Mouse (Mus musculus) embryo, embryonic 10 days (tissue): Measurements from ENCODE around the gene Pfkm.

Experiments used
- DNase-seq: peaks from one replicate; pipeline ENCODE4 v3.0.0-alpha.2; 2015; ENCODE audit warnings: low spot score

Gene Pfkm

DNA sequence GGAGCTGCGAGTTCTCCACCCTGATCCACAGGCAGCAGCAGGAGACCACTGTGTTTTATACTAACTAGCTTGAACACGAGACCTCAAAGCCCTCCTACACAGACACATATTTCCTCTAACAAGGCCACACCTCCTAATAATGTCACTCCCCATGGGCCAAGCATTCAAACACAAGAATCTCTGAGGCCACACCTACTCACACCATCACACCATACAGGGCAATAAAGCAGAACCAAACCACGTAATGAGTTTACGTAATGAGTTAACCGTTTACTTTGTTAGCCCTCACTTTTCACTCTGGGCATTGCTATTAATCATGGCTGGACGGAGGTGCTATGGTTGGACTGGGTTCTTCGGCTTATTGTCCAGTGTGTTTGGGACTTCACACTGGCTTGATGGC lies 47.4 kb downstream of the Pfkm start:
- DNase-seq = no peak

DNA sequence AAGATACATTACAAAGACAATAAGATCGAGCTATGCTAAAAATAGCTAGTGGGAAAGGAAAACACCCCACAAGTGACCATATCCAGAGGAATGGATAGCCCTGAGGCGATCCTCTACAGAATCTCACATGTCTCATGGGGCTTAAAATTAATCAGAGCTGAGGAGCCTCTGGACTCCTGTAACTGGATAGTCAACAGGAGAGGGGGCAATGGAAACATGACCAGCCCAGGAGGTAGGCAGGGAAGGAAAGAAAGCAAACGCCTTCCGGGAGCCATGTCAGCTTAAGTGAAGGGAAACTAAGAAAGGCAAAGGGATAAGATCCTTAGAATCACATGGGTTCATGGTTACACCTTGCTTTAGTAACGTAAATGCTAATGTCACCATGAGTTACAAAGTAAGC lies 48.4 kb downstream of the Pfkm start:
- no peak for DNase-seq

DNA sequence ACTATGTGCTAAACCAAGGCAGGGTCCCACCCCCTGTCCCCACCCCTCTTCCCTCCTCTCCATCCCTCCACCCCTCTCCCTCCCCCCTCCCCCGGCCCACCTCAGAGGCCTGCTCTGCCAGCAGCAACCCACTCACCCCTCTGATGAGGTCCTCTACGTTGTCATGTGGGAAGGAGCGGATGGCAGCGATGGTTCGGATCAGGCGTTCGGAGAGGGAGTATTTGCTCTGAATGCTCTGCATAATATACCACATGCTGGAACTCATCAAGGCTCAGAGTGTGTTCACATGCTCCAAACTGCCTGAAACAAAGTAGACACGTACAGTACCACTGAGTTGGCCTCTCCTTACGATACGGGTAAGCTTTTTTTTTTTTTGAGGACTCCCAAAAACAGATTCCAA lies 50.1 kb downstream of the Pfkm start:
- no peak for DNase-seq

DNA sequence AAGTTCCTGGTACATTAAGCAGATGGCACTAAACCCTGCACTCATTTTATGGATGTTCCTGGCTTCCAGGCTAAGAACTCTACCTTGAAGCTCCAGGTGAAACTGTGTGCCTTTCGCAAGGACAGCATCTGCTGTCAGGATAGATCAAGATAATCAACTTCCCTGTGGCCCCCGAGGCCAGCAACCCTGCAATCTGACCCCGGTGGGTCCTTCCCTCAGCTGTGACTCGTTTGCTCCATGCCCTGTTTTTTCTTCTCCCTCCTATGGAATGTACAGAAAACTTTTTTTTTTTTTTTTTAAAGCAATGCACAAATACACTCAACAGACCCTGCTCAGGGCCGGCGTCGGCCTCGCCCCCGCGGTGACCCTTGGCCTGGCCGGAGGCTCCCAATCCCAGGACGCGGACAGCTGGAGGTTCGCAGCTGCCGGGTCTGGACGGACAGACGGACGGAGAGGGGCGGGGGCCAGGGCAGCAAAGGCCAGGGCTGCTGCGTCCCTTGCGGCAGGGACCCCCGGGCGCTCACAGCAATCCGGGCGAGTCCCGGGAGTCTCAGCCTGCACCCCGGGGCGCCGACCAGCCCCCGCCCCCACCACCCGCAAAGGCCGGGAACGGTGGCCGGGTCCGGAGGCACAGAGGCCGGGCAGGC lies 52.6 kb downstream of the Pfkm start:
- DNase-seq = peak; percentile 61

DNA sequence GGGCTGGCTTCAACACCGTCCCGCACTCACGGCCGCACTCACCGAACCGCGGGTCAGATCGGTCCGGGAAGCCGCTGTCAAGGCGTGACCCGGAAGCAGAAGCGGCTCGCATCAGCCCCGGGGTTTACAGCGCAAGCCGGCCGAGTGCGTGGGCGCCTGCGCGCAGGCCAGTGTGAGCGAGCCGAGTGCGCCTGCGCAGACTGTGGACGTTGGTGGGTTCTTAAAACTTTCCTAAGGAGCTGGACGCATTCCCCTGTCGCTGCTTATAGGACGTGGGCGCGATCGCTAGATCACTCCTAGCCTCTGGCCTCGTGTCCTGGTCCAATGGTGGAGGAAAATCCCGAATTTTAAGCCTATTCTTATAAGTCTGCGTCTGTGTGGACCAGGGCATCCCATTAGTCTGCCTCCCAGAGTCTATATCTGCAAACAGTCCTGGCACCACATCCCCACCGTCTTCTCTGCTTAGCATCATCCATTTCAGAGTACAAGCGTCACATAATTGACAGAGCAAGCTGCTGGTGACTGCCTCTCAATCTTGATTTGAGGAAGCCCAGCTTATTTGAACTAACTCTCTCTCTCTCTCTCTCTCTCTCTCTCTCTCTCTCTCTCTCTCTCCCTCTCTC lies 53.3 kb downstream of the Pfkm start:
- DNase-seq = peak; percentile 98

DNA sequence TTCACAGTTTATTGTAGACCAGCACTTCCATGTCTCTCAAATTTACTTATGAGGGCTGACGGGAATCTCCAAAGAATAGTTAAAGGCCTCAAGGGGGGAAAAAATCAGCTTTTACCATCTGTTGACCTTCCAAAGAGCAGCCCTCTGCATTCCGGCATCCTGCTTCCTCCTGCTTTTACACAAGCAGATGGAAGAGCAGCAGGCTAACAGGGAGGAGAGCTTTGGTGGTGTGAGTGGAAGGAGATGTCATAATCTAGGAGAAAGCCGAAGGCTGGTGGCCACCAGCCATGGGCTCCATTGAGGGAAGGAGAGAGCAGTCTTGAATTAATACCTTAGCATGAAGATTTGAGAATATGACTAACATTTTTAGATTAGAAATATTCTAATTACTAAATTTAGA lies 56.0 kb downstream of the Pfkm start:
- no peak for DNase-seq

DNA sequence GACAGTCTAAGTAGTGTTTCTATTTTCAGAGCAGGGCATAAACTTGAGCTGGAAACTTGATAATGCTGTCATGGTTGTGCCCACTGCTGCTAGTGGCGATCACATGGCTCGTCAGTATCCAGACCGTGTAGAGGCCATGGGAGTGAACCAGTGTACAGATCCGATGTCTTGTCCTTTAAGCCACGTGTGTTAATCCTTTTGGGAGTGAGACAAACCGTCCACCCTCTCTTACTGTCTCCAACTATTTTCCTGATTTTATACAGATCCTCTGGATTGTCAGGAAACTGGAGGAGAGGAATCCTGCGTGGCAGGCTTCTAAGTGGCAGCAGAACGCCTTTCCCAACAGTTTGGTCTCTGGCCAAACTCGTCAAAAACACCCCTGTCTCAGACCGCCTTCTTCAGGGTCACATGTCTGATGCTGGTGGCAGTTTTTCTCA lies 56.8 kb downstream of the Pfkm start:
- no peak for DNase-seq

DNA sequence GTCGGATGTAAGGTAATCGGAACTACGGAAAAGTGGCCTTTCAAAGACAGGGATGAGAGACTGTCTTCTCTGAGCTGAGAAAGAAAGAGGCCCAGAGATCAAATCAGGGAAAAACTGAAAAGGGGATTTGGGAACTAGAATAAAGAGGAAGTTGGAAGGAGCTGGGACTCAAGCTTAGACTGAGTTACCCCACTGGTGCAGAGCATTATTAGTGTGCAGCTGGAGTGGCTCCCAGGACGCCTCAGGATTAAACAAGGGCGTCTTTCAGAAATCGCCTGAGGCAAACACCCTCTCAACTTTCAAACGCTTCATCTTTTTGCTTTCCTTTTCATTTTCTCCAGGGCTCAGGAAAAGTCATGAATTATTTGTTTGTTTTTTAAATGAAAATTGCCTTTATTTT lies 60.5 kb downstream of the Pfkm start:
- no peak for DNase-seq

DNA sequence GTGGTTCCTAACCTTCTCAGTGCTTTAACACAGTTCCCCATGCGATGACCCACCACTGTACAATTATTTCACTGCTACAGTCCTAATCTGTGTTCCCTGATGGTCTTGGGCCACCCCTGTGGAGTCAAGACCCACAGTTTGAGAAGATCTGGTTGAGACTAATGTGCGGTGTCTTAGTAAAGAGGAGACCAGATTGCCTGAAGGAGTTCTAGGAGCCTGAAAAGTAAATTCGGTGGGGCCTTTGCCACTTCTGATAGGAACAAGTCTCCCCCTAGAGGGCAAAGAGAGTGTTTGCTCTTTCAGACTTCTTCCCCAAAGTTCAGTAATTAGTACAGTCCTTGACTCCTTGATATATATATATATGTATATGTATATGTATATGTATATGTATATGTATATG lies 61.2 kb downstream of the Pfkm start:
- DNase-seq = peak; percentile 83

DNA sequence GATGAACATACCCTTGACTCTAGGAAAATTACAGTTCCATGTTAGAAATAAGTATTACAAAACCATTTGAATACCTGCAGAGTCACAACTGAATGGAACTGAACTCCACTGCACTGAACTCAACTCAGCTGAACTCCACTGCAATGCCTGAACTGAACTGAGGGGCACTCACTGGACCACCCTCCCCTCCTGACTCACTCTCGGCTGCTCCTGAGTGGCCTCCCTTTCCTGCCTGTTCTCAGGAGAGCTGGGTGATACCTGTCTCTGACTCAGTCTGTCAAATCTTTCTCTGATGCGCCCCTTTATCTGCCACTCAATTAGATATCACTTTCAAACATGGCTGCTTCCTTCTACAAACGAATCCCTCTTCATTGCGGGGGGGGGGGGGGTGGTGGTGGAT lies 61.8 kb downstream of the Pfkm start:
- DNase-seq = no peak

DNA sequence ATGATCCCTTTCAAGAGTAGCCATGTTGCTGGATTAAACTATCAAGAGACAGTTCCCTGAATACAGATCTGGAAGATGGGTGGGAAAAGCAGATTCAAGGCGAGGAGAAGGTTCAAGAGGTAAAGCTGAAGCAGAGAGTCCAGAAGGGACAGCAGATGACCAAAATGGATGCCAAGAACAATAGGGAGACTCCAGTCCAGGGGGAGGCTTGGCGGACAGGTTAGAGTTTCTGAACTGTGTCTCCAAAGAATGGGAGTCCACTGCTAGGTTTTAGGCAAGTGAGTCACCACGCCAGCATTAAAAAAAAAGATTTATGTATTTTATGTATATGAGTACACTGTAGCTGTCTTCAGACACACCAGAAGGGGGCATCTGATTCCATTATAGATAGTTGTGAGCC lies 62.2 kb downstream of the Pfkm start:
- DNase-seq = no peak

DNA sequence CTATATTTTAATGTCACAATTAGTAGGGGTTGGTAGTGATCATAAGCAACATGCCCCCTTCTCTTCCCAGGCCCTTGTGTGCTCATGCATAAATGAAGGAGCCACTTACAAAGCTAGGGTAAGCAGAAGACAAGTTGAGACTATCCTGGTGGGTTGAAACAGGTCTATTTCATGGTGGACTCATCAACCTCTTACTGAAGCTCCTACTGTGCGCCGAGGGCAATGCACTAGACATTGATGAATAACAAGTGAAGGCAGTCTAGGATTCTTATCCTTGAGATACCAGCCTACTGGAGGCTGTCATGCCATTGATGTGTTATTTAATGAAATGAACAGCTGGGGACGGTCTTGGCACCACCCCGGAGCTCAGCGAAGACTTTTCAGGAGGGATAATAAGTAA lies 62.9 kb downstream of the Pfkm start:
- DNase-seq = no peak

DNA sequence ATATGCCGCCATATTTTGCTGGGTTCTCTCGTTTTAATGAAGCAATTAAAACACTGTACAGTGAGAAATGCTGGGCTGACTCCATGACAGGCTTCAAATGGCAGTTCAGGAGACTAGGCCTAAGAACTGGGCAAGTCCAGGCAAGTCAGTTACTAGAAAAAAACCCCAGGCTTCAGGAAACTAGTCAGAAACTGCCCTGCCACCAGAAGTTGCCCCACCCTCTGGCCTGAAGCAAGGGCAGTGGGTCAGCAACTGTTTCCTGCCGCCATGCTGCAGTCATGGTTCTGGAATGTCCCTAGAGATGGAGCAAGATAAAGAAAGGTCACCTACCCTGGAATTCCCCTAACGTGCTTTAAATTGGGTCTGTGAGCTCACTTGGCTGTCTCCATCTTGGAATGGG lies 63.6 kb downstream of the Pfkm start:
- peak; percentile 14 for DNase-seq

DNA sequence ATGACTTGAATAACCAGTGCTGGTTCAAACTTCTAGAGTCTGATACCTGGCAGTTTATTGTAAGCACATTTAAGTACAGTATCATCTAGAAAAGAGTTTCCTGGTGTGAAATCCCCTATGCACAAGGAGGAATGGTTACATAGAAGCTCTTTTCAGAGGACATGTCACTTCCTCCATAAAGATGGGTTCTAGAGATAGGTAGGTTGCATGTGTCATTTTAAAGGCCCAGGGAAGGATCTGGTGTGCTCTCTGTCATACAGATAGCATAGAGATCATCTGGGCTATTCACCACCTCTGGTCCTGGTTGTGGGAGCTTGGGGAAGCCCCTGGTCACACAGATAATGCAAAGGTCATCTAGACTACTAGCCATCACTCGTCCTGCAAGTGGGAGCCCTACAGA lies 64.9 kb downstream of the Pfkm start:
- no peak for DNase-seq

DNA sequence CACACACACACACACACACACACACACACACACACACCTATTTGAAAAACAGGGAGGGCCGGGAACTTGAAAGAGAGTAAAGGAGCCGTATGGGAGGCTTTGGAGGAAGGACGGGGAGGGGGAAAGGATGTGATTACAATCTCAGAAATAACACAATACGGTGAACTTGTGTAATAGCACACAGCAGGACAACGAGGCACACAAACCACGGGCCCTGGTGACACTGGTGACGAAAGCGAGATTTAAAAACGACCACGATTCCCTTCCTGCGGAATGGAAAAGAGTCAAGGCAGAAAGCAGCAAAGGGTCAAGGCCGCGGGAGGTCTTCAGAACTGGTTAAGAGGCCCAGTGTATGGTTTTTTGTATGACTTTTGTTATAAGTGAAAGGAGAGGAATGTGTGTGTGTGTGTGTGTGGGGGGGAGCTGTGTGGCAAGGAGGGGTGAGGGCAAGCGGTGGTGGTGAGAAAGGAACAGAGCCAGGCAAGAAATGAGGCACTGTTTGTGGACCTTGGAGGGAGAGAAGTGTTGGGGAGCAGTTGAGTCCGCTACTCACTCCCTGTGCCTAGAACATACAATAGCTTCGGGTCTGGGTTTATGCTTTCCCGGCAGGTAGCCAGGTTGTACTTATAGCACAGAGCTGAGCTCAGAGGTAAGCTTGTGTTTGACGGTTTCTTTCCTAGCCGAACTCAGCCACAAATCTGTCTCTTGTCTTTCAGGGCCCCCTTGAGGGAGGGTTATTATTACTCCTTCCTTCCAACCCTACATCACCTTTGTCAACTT lies 68.8 kb downstream of the Pfkm start:
- no peak for DNase-seq

DNA sequence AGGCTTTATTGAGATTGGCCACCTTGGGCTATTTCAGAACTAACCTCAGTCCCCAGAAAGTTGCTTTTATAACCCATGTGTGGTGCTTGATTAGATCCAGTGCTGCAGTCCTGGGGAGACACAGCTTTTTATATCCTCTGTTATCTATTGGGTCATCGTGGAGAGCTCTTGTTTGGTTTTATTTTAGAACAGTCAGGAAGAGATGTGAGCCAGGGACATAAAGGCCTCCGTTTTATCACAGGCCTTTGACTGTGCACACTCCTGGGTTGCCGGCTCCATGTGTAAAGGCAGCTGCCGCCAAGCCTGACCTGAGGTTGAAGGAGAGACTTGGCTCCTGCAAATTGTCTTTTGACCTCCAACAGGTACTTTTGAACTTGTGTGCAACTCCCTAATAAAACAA lies 70.2 kb downstream of the Pfkm start:
- DNase-seq = no peak

DNA sequence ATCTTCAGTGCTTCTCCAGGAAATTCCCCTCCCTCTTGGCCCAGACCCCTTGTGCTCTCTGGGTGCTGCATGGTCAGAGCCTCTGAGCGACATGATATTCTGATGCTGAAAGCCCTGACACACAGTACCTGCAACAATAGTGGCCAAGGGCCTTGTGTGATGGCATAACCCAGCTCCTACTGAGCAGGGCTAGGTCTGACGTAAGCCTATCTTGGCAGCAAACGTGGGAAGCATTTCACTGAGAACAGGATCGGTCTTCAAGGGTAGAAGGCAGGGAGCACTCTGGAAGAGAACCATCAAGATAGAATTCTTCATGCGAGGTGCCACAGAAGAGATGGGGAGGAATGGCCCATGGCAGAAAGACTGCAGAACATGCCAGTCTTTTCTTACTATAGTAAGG lies 73.1 kb downstream of the Pfkm start, which contains the start of gene Asb8:
Asb8 (minus strand) TSS at position 101 of the 400 bp plus-strand sequence.
- no peak for DNase-seq

DNA sequence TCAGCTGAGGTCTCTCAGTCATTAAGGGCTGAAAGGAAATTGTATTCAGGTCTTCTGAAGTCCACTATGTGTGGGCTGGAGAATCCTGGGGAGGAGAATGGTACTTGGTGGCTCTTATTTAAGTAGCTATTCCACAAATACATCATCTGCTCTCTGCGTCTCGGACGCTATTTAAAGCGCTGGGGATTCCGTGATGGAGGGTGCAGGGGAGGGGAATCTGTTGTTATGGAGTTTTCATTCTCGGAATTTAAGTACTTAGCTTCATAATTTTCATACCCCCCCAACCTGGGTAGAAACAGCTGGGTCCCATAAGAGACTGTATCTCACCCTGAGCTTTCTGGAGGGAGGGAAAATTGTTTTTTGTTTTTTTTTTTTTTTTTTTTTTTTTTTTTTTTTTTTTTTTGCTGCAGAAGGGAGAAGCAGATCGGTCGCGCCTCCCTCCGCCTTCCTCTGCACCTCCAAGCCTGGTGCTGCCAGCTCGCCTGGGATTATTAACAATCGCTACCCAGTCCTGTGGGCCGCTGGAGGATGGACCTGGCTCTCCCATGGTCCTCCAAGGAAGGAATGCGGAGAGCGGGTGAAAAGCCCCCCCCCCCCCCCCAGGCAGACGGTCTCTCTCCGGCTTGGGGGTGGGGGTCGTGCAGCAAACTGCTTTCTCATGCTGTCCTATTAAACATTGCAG lies 74.7 kb downstream of the Pfkm start, which contains the start of gene Ccdc184:
Ccdc184 (plus strand) TSS at position 196 of the 682 bp plus-strand sequence.
- peak; percentile 45 for DNase-seq

DNA sequence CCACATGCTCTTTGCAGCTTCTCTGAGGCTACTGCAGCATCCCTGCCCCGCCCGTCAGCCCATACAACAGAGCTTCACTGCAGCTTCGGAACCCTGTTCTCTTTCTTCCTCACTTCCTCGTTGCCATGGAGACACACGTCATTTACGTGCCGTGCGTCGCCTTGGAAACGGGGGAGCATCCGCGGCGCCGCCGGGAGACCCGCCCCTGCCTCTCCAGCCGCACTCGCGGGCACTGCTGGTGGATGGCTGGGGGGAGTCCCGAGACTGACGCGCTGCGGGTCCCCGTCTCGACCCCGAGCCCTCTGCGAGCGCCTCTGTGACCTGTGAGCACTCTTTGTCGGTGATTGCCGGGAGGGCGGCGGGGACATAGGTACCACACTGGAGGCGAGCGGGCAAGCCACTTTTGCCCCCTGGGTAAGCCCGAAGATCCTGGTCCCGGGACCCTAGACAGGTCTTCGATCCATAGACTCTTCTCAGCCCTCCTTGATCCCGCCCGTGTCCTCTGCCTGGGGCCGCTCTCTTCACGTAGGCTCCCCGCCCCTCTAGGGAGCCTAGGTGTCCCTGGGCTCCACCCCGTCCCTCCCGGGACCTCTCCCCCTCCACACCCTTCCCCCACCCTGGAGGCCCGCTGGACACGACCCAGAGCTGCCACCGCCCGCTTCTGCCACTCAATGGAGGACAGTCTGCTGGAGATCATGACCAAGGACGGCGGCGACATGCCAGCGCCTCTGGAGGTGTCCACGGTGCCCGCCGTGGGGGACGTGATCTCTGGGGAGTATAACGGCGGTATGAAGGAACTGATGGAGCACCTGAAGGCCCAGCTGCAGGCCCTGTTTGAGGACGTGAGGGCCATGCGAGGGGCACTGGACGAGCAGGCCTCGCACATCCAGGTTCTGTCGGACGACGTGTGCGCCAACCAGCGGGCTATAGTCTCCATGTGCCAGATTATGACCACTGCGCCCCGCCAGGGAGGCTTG lies 75.5 kb downstream of the Pfkm start:
- DNase-seq = peak; percentile 98

DNA sequence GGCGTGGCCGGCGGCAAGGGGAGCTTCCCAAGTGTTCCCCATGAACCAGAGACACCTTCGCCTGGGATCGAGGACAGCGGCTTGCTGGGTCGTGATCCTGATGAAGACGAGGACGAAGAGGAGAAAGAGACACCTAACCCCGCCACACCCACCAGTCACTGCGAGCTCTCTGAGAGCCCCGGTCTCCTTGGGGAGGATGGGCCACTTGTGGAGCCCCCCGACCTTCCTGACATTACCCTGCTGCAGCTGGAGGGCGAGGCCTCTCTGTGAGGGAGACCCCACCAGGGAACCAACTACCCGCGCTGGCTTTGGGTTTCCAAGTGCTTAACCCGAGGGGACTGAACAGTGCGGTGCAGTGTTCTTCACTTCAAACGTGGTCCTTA lies 76.2 kb downstream of the Pfkm start:
- DNase-seq = no peak

DNA sequence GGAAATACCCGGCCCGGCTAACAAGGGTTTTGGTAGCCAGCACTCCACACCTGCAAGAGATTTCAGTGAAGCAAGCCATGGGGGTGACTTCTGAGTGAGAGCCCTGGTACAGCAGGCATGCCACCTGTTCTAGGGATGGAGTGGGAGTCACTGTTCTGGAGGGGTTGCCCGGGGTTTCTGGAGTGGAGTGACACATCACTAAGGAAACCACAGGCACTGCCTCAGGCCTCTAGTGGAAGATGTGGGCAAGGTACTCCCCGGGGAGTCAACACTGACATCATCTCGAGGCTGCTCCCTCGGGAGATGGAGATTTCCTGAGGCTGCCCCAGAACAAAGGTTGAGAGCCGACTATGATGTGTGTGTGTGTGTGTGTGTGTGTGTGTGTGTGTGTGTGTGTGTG lies 78.0 kb downstream of the Pfkm start:
- DNase-seq = no peak
